Mouse (Mus musculus) ES-E14 (cell line): Measurements from ENCODE around the gene Wdr66. TPM values are rescaled to one million over a fixed set of nuclear protein-coding genes. Genes with fewer than 3 reads are reported as not detected.

Source experiments
- DNase-seq: peaks from one replicate; pipeline ENCODE4 v3.0.0-alpha.2; 2013; ENCODE audit warnings: low read depth, low spot score
- H3K27ac ChIP-seq: 2 replicates; pipeline ENCODE4 v1.5.1; 2012; ENCODE audit warnings: low read depth, mild to moderate bottlenecking, low read length, moderate library complexity, mixed read lengths; ENCODE audit not compliant: poor library complexity, insufficient read depth, severe bottlenecking
- H3K36me3 ChIP-seq: 2 replicates; pipeline ENCODE4 v1.6.1; 2012; ENCODE audit warnings: mild to moderate bottlenecking, low read length, moderate library complexity, mixed read lengths; ENCODE audit not compliant: control insufficient read depth, poor library complexity, insufficient read depth, severe bottlenecking
- H3K4me1 ChIP-seq, 2 experiments: fragments of 150-350 bp in 1 of 2; sonication (generic) in 1 of 2; 2 replicates each; pipeline ENCODE4 v1.6.1; 2012; ENCODE audit warnings: low read length in 2 of 2, mild to moderate bottlenecking in 1 of 2, mixed read lengths in 1 of 2; ENCODE audit not compliant: control insufficient read depth in 2 of 2, insufficient read depth in 2 of 2, poor library complexity in 1 of 2
- H3K4me3 ChIP-seq, 2 experiments: fragments of 150-350 bp in 1 of 2; sonication (generic) in 1 of 2; 2 replicates each; pipeline ENCODE4 v1.5.1; 2012; ENCODE audit warnings: low read length in 2 of 2, low read depth in 1 of 2, mild to moderate bottlenecking in 1 of 2, mixed read lengths in 1 of 2; ENCODE audit not compliant: insufficient read depth in 1 of 2, poor library complexity in 1 of 2, severe bottlenecking in 1 of 2
- H3K9ac ChIP-seq: 2 replicates; pipeline ENCODE4 v1.6.1; 2012; ENCODE audit warnings: low read depth, mild to moderate bottlenecking, low read length, mixed read lengths; ENCODE audit not compliant: poor library complexity, insufficient read depth, severe bottlenecking
- H3K9me3 ChIP-seq: fragments of 150-350 bp; sonication (generic); 2 replicates; pipeline ENCODE4 v1.6.1; 2012; ENCODE audit warnings: low read depth, mild to moderate bottlenecking, low read length; ENCODE audit not compliant: control insufficient read depth, insufficient read depth
- CHD2 ChIP-seq: IDR thresholded peaks from 2 replicates; pipeline ENCODE4 v1.6.1; 2014; ENCODE audit warnings: mild to moderate bottlenecking, low read depth, low read length, inconsistent platforms
- HCFC1 ChIP-seq: IDR thresholded peaks from 2 replicates; pipeline ENCODE4 v1.6.1; 2012; ENCODE audit warnings: low read length, inconsistent platforms, borderline replicate concordance; ENCODE audit not compliant: insufficient read depth
- MAFK ChIP-seq: IDR thresholded peaks from 2 replicates; pipeline ENCODE4 v1.6.1; 2014; ENCODE audit warnings: mild to moderate bottlenecking, low read depth, low read length, inconsistent platforms; ENCODE audit not compliant: insufficient read depth
- ZC3H11A ChIP-seq: IDR thresholded peaks from 2 replicates; pipeline ENCODE4 v1.6.1; 2012; ENCODE audit warnings: low read depth, mild to moderate bottlenecking, inconsistent platforms, low read length, borderline replicate concordance
- ZNF384 ChIP-seq: IDR thresholded peaks from 2 replicates; pipeline ENCODE4 v1.6.1; 2012; ENCODE audit warnings: low read depth, low read length, inconsistent platforms
- in situ Hi-C, 2 experiments: fragments of 600-800 bp; cut with MboI; formaldehyde crosslinking; loops; one replicate each; pipeline ENCODE4 v1.15.1; 2025; ENCODE audit warnings: low sequenced_read_pairs in 2 of 2, inconsistent platforms in 1 of 2; ENCODE audit not compliant: unreplicated experiment in 2 of 2
- total RNA-seq: library from RNA; depleted of rRNA; stranded (reverse); fragments of 300-350 nt; gene quantifications from 2 replicates; pipeline ENCODE4 v1.2.3, GENCODE M21; 2012

Gene Wdr66
- total RNA-seq, 1 experiment: 0.36 TPM

DNA sequence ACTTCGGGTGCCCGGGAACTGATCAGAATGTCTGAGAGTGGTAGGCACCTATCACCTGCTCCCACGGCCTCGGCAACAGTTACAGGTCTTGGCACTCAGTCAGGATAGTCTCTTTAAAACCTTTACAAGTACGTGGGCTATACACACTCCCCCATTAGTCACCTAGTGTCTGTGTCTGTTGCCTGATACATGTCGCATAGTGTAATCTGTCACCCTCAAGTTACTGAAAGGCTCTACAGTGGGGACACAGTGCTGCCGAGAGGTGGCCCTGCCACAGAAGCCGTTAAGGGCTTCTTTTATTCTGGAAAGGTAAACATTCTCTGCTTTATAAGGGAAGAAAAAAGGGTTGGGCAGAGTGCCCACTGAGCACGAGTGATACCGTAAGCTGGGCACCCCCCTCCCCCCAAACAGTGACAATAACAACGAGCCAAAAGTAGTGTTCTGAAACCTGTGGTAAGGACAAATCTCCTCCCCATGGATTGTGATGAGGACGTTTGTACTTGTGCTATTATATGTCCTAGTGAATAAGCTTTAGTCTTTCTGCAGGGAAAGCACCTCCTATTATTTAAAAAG is 61.2 kb downstream of the Wdr66 start:
- DNase-seq: no peak
- Histone ChIP-seq H3K36me3 (no peaks in the 10 kb centered on the region), H3K9me3 (no peaks in the 10 kb centered on the region), H3K4me1 (no peaks in the 10 kb centered on the region), H3K4me3 (no peak overlapping the region), H3K27ac (no peak overlapping the region), H3K9ac (no peak overlapping the region)
- in situ Hi-C loops: no loop called here
- no peak for TF ChIP-seq MAFK
- no peak for TF ChIP-seq HCFC1
- no peak for TF ChIP-seq CHD2
- TF ChIP-seq ZNF384: no peak
- no peak for TF ChIP-seq ZC3H11A

DNA sequence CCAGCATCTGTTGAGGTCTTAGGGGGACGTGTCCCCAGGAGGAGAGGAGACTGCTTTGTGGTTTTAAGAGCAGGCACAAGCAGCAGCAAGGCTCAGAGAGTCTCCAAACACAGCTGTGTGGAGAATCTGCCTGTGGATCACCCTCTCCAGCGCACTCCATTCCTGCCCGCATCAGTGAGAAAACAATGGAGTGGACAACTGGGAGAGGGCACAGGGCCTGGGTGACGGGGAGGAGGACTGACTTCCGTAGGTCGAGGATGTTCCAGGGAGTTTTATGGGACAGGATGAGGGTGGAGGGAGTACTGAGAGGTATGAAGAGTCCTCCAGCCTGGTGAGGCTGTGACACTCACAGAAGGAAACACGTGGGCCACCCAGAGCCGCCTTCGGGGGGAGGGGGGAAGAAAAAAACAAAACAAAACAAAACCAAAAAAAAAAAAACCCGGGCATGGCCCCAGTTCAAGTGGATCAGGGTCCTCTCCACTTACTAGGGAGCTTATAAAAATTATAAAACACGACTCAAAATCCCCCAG is 62.0 kb downstream of the Wdr66 start:
- Histone ChIP-seq H3K4me1 (no peaks in the 10 kb centered on the region), H3K4me3 (no peak overlapping the region), H3K9me3 (no peaks in the 10 kb centered on the region), H3K9ac (no peak overlapping the region), H3K36me3 (no peaks in the 10 kb centered on the region), H3K27ac (no peak overlapping the region)
- TF ChIP-seq ZC3H11A (no peak), CHD2 (no peak), ZNF384 (no peak), MAFK (no peak), HCFC1 (no peak)
- DNase-seq: no peak
- in situ Hi-C loops: no loop called here

DNA sequence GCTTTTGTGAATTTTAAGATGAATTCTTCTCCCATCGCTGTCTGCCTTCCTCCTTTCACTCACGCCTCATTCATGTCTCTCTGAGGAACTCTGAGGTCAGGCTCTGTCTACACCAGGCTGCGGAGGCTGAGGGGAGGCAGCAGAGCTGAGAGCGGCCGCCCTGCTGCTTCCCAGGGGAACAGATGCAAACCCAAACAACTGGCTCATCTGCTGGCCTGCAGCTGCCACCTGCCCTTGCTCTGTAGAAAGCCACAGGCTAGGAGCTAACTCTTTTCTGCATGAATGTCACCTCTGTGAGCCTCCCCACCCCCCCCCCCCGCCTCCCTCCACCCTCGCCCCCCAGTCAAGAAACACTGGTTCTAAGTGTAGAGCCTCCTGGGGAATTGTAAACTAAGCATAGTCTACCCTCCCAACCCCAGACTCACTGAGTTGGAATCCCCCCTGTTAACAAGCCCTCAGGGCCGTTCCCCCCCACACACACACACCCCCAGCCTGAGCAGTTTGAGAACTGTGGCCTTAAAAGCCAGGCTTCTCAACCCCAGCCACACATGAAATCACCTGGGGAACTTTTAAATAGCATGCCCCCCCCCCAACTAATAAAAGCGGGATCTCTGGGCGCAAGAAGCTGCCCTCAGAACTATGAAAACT is 63.4 kb downstream of the Wdr66 start:
- H3K4me1 ChIP-seq: no peaks in the 10 kb centered on the region
- in situ Hi-C loops: no loop called here
- no peak overlapping the region for H3K9ac ChIP-seq
- DNase-seq: no peak
- H3K4me3 ChIP-seq: no peak overlapping the region
- no peaks in the 10 kb centered on the region for H3K9me3 ChIP-seq
- TF ChIP-seq ZNF384: no peak
- no peak for TF ChIP-seq MAFK
- TF ChIP-seq ZC3H11A: no peak
- no peak for TF ChIP-seq CHD2
- TF ChIP-seq HCFC1: no peak
- H3K27ac ChIP-seq: no peak overlapping the region
- H3K36me3 ChIP-seq: no peaks in the 10 kb centered on the region

DNA sequence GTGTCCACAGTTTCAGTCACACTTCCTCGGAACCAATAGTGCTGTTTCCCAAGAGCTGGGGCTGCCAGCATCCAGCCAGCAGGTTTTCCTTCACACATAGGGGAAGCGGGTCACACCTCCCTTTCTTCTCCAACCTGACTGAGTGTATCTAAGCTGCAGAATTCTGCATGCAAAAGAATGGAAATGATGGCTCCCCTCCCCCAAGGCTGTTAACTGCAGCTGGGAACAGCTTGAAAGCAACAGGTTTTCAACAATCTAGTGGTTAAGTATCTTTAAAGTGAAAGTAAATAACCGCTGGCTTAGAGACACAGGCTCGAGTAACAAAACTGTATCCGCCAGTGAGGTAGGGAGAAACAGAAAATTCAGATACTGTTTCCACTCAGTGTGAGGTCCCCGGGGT is 66.1 kb downstream of the Wdr66 start:
- TF ChIP-seq ZC3H11A: no peak
- TF ChIP-seq HCFC1: no peak
- TF ChIP-seq ZNF384: no peak
- no peak for TF ChIP-seq MAFK
- TF ChIP-seq CHD2: no peak
- DNase-seq: no peak
- no peak overlapping the region for H3K4me3 ChIP-seq
- no peak overlapping the region for H3K27ac ChIP-seq
- H3K9ac ChIP-seq: no peak overlapping the region
- no peaks in the 10 kb centered on the region for H3K36me3 ChIP-seq
- in situ Hi-C loops: no loop called here
- H3K9me3 ChIP-seq: no peaks in the 10 kb centered on the region
- H3K4me1 ChIP-seq: no peaks in the 10 kb centered on the region
